Mouse (Mus musculus): ENCODE results near the gene Cdc7.

The Cdc7 gene

GRCm38 (mm10) chr5:106994716-106995115 lies 30.6 kb downstream of the Cdc7 start:
- DNase-seq: no peak

DNA sequence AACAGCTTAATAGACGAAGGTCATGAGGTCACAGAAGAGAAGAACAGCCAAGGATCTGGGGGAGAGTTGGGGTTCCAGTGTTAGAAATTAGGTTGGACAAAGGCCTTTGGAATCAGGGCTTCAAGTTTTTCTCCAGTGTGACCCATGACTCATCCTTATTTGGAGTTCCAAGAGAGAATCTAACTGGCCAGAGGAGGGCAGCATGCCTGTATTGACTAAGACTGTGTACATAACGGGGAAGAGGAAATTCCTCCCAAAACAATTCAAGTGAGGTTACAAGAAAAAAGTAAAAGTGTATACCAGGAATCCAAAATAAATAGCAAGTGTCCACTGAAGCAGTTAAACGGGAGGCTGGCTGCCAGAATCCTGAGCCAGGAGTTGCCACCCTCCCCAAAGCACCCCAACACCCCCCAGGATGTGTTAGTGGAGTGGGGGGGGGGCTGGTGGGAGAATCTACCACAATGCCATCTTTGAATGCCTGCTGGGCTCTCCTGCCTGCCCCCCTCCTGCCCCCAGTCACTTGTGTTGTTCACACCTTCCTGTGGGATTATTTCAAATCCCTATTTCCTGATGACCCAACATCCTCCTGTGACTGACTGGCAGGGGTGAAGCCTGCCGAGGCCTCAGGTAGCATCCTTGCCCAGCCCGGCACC lies 31.9 kb downstream of the Cdc7 start:
- DNase-seq: peak; percentile 59

DNA sequence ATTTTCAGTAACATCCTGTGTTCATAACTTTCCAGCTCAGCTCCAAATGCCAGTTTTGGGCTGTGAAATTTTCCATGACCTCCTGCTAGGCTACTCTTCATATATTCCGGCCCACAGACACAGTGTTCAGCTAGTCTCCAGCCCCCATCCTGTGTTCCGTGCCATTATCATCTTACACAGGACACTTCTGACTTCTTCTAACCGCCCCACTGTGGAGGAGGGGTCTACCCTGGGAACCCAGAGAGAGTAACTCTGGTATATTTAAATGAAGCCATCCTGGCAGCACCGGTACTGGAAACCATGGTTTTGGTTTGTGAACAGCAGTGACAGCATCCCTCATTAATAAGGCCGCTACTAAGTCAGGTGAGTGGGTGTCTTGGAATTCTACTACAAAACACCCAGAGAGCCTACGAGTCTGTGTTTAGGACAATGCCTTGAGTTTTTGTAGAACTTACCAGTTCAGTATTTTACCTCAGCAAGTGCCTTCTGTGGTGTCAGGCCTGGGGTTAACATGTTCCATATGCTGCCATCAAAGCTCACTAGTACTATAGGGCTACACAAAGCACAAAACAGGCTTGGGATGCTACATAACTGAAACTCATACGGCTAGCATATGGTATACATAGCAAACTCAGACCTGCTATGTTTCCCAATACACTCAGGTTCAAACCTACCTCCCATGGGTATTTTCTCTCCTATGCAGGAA lies 32.6 kb downstream of the Cdc7 start:
- DNase-seq: no peak

DNA sequence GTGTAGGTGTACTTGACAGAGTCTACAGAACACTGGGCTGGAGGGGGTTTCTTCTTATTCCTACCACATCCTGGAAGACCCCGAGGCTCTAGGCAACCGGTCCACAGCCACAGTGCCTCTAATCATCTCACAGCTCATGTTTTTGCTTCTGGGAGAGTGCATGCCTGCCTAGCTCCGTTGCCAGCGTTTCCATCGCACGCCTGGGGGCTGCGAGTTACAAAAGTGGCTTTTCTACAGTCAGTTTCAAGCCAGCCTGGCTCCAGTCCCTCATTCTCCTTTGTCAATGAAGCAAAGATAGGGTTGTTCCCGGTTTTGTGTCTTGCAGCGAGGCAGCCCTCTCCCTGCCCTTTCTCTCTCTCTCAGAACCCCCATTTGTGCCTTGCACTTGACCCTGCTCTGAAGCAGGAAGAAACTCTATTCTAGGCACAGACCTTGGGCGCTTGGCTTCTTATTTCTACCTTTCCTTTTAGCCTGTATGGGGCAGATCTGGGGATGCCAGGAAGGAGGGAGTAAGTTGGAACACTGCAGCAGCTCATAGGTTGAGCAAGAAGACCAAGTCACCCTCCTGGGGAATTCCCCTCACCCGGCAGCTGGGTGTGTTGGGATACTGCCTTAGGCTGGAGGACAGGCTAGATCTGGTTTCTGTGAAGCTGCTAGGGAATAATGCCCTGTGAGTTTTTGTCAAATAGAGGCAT lies 37.4 kb downstream of the Cdc7 start:
- no peak for DNase-seq

DNA sequence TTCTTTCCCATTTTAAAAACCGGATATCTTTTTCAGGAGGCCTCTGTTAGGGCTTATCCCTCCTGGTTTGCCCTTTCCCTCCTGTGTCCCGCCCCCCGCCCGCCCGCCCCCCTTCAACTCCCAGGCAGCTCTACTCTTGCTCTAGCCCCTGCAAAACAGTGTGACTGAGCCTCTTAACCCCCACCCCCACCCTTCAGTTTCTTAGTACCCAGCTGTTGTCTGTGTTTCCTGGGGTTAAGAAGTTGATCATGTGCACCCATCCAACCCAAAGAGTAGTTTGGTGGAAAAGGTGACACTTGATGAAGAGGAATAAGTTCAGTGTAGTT lies 37.9 kb downstream of the Cdc7 start:
- DNase-seq: no peak

DNA sequence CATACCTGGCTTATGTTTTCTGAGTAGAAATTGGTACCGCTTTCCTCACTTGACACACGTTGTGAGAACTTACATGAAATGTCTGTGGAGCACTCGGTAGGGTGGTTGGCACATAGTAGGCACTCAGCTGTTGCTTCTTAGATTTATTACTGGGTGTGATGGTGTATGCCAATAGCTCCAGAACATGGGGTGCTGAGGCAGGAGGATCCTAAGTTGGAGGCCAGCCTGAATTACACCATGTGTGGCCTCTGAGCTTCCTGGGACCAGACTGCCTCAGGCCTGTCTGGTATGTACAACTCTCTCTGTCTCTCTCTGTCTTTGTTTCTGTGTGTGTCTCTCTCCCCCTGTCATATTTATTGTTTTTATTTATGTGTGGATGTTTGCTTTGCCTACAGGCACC lies 45.6 kb downstream of the Cdc7 start:
- DNase-seq: no peak

- DNase-seq: no peak
Observed at GRCm38 (mm10) chr5:107010300-107010699, 46.2 kb downstream of the Cdc7 start.

DNA sequence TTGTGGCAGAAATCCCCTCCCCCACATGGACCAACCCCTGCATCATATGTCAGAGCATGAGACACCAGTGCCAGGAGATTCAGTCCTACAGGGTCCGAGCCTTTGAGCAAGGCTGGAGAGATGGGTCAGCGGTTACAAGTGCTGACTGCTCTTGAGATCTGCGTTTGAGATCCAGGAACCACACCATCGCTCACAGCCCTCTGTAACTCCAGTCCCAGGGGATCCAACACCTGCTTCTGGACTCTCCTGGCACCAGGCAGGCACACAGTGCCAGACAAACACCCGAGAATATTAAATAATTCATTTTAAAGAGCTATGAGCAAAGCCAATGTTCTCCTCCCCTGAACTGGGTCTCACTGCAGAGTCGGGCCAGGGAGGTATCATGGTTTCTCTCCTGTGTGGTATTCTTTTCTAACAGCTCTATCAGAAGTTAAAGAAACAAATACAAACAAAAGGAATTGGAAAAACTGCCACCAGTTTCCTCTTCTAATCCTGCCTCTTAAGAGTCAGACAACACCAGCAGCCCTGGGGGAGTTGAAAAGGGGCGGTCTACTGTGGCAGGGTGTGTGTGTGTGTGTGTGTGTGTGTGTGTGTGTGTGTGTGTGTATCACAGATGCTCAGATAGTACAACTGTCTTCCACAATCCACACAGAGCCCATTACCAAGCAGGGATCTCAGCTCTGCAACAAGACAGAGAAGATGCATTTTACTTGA lies 47.4 kb downstream of the Cdc7 start:
- no peak for DNase-seq

GRCm38 (mm10) chr5:107012030-107012715 lies 48.1 kb downstream of the Cdc7 start:
- no peak for DNase-seq

DNA sequence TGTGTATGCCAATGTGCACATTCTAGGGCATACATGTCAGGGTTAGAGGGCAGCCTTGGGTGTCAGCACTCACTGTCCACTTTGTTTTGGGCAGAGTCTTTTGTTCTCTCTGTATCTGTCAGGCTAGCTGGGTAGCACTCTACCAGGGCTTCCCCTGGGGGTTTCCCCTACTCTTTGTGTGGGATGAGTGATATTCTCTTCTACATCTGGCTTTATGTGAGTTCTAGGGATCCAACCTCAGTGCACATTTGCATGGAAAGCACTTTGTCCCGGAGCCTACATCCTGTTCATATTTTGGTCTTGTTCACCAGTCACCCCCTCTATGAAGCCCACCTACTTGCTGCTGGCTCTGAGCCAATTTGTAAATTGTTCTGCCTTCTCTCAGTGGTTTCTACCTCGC lies 49.3 kb downstream of the Cdc7 start:
- DNase-seq: no peak

- DNase-seq: no peak
Observed at GRCm38 (mm10) chr5:107014146-107014545, 50.0 kb downstream of the Cdc7 start.

DNA sequence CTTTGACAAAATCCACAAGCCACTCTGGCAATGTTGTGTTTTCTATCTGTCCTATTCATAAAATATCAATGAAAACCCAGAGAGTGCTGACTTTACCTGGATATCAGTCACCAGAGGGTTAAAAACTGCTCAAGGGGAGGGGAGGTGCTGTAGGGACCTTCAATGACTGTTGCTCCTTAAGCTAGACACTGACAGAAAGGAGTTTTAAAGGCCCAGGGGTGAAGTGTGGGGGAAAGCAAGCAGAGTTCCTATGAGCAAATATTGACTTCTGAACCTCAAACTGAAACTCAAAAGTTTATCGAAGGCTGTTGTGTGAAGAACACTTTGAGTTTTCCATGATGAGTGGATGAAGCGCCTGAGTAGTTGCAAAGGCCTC lies 50.9 kb downstream of the Cdc7 start:
- no peak for DNase-seq

DNA sequence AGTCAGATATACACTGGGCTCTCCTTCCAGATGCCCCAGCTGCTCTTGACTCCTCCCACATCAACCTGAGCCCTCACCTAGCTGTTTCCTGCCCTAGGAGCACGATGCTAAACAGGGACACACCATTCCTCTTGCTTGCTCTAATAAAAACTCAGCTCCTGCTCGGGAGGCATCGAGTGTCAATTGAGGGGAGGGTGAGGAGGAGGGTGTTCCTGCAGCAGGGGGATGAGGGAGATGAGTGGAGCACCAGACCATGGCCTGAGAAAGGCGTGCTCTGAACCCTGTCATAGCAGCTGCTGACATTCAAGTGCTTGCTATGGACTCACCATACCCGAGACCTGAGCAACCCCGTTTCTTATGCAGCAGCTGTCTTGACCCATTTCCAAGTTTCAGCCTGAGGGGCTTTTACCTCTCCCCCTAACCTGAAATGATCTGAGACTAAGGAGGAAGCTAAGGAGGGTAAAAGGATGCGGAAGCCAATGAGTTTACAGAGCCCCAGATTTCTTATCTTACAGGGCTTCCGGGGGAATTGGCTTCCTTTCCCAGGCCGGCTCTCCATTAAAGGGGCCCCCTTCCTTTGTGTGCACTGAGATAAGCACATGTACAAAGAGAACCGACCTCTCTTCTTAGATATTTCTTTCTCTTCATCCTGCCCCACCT lies 51.4 kb downstream of the Cdc7 start:
- peak; percentile 32 for DNase-seq

DNA sequence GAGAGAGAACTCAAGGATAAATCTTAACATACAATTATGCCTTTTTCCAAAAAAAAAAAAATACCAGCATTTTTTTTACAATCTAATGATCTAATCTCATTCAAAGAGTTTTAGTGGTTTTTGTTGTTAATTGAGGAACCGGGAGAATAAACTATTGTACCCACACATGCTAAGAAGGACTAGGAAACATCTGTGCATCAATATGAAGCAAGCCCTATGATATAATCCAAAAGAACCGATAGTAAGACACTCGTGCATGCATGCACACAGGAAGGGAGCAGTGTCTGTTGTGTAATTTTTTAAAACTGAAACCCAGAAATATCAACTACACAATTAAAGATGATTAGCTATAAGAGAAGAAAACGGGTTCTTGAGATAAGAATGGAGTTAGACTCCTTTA lies 52.4 kb downstream of the Cdc7 start:
- no peak for DNase-seq

DNA sequence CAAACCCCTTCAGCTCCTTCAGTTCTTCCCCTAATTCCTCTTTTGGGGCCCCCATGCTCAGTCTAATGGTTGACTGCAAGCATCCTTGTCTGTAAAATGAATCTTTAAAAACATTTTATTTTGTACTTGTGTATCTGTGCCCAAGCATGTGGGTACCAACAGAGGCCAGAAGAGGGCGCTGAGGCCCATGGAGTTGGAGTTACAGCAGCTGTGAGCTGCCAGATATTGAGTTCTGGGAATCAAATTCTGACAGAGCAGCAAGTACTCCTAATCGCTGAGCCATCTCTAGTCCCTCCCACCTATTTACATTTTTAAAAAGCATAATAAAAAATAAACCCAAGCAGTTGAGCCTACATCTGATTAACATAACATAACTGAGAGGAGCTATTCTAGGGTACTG lies 53.4 kb downstream of the Cdc7 start:
- no peak for DNase-seq

DNA sequence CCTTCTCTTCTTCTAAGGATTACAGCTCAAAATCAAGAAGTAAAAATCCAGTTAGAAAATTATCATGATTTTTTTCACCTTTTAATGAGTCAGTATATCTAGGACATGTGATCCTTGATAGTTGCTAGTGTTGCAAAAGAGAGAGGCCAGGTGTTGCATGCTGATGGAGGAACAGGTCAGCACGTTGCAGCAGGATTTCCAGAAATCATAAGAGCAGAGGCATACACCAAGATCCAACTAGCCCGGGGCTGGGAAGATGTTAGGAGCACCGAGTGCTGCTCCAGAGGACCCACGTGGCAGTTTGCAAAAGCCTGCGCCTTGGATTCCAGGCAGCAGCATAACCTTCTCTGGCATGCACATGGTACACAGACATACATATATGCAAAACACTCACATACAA lies 54.9 kb downstream of the Cdc7 start:
- no peak for DNase-seq

DNA sequence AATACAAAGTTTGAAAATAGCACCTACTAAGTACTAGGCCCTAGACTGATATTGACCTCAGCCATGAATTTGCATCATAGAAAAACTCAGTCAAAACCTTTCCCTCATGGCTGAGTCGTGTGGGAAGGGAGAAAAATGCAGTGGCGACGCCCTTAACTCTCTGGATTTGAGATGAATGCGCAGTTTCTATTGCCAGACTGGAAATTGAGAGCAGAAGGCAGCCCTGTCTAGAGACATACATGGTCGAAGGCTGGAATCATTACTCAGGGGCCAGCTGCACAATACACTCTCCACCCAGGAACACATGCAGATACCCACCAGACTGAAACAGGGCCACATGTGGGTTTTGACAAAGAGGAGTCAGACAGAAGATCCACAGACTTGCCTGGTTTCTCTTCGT lies 55.8 kb downstream of the Cdc7 start:
- DNase-seq: no peak

DNA sequence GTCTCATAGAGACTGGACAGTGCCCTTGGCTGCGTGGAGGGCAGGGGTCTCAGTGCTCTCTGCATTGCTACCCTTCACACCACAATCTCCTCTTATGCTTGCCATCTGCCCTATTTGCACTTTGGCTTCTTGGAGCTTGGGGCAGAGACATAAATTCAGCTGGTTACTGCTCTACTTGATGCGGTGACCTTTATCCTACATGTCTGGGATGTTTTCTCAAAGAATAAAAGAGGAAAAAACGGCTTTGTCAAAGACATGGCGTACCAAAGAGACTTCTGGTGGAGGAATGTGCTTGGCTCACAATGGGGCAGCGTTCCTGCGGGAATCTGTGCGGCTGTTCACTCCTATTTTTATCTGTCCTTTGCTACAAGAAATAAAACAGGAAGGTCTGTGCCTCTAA lies 56.2 kb downstream of the Cdc7 start:
- DNase-seq: no peak

GRCm38 (mm10) chr5:107021291-107022063 lies 57.4 kb downstream of the Cdc7 start:
- DNase-seq: no peak

DNA sequence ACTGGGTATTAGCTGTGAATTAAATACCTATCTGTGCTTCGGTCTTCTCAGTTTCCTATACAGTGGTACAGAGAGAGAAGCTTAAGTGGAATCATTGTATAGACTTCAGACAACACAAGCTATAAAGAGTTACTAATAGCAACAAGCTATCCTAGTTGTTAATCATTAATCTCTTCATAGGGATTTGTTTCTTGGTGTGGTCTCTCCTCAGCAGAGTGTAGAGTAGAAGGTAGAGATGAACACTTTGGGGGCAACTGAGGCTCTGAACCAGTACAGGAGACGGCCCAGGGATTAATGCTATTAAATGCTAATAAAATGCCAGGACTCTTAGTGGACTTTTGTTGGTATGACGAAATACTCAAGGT lies 57.9 kb downstream of the Cdc7 start:
- no peak for DNase-seq

DNA sequence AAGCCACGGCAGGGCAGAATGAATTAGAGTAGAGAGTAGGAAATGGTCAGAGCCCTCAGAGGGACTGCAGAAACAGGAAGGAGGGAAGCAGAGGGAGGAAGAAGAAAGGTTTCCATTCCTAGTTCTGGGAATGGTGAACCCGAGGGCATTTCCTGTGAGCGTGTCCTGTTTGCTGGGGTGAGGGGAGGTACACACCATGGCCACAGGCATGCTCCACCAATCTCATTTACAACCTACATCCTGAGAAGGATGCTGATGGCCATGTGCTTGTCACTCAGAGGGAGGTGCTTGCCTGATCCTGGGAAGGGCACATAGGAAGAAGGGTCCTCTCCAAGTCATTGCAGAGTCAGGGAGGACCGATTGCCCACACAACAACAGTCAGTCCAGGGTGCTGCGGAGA lies 59.8 kb downstream of the Cdc7 start:
- DNase-seq: no peak

GRCm38 (mm10) chr5:107025371-107025770 lies 61.2 kb downstream of the Cdc7 start:
- DNase-seq: no peak

Data from retina, postnatal 1 day (tissue).